Mouse (Mus musculus): ENCODE data around the gene Cphx1. TPM values are rescaled to one million over a fixed set of nuclear protein-coding genes. Genes with fewer than 3 reads are reported as not detected.
A peak's percentile ranks its signal among the peaks of the same experiment; 100 is the strongest.
"Not testable (repeated sequence)": the region's sequence is repeated elsewhere in the genome, so short reads cannot be mapped to it uniquely, and the experiment has no call there.

The Cphx1 gene
- not detected for polyA plus RNA-seq (2017; shearing (Covaris generic))

GRCm38 (mm10) chr14:25938004-25938403 lies at the start of gene Cphx1:
Cphx1 (plus strand) TSS chr14:25938304.
- ATAC-seq: not testable (repeated sequence)

DNA sequence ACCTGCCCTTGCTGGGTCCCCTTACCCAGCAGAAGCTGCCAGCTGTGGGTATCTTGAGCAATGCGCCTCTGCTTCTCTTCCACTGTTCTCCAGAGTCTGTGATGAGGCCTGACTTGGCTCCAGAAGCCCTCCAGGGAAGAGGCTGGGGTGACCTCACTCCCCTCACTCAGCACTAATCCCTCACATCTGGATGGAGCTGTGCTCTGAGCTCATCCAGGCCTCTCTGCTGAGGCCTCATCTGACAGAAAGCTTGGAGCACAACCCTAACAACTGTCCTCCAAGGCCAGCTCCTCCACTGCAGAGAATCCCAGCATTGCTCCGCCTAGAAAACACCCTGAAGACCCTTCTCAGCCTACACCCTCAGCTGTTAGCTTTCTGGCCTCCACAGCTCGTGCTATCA lies 43.5 kb upstream of the Cphx1 start:
- ATAC-seq: not testable (repeated sequence)

DNA sequence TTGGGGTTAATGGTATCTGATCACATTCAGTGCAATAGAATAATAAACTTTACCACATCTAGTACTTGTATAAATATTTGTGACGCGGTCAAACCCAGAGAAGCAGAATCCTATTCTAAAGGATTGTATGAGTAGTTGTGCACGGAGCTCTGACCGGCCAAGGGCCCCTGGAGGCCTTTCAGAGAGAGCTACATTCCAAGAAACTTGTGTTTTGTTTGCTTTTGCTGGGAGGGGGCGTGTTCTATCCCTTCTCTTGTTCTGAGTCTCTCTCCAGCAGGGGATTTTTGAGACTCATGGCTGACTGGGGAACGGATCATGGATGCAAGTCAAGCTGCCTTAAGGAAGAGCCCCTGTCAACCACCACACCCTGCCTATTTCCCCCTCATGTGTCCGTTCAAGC lies 42.4 kb upstream of the Cphx1 start:
- not testable (repeated sequence) for ATAC-seq

DNA sequence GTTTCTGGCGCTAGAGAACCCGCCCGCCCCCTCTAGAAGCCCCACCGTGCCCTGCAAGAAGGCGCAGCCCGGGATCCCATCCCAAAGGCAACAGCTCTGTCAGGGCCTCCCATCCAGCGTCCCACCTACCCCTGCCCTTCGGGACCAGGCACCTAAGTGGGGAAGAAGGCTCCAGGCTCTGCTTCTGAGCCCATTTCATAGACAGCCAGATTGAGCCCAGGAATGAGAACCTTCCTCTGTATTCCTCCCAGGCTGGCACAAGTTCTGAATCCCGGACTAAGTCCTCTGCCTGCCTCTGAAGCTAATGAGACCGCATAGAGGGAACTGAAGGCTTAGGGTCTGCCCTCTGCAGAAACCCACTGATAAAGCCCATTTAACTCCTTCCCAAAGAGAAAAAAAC lies 35.1 kb upstream of the Cphx1 start, which contains the start of gene Plac9a:
Gene Plac9a, minus strand, starts transcription at position 101 of the 400 bp plus-strand sequence.
- ATAC-seq: not testable (repeated sequence)

DNA sequence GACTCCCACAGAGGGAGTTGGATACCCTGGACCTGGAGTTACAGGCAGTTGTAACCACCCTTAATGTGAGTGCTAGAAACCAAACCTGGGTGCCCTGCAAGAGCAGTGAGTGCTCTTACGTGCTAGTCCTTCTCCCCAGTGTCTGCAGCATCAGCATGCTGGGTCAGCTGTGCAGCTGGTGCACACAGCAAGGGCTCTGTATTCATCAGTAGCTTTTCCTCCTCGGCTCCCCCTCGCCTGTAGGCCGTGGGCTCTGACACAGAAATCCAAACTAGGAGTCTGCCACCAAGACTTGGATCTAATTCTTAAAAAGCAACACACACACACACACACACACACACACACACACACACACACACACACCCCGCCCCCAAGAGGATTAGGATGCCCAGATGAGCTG lies 32.9 kb upstream of the Cphx1 start:
- not testable (repeated sequence) for ATAC-seq

DNA sequence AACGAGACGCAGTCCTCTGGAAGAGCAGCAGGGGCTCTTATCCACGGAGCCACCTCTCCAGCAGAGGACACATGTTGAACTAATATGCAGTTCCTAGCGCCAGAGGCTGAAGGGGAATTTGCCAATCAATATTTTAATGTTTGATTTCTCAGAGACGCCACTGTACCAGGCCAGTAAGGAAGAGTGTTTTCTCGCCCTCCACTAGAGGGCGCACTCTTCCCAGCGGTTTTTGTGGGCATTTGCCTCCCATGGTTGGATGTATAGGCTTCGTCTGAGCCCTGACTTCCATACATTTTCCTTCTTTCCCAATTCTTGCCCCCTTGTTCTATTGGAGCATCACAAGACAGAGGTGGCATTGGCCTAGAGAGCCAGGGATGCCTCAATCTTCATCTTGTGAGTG lies 30.8 kb upstream of the Cphx1 start:
- peak; percentile 47 for ATAC-seq

DNA sequence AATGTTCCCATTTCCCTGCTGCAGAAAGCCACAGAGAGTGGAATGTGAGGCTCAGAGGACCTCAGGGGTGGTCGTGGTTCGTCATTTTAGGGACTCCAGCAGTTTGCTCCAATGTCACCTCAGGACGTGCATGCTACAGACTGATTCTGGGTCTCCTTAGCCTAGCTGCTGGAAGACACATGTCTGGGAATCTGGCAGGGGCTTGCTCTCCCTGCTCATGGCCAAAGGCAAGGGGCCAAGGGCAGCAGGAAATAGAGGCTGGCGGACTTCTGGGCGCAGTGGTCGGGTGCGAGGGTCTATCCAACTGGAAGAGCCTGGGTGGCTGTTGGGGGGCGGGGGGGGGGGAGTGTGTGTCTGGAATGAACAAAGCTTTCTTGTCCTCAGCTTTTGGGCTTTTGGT lies 29.1 kb upstream of the Cphx1 start:
- ATAC-seq: not testable (repeated sequence)

- not testable (repeated sequence) for ATAC-seq
These were observed 19.5 kb upstream of the Cphx1 start for GRCm38 (mm10) chr14:25918427-25919170.

GRCm38 (mm10) chr14:25926814-25927561 lies 11.1 kb upstream of the Cphx1 start:
- peak; percentile 68 for ATAC-seq

DNA sequence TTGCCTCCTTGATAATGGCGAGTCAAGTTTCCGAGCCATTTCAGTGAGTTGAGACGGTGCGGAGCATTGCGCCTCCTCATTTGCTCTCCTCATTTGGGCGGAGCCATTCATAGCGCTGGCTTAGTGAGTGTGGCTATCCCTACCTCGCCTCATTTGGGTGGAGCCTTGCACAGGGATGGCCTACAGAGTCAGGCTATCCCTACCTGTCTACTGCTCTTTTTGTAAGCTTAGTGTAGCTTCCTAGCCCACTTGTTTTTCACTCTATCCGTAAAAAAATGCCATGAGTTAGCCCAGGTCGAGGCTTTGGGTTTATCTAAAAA lies 10.6 kb upstream of the Cphx1 start, which contains the start of gene Tmem254a:
Gene Tmem254a, minus strand, starts transcription at position 111 of the 320 bp plus-strand sequence.
- ATAC-seq: peak; percentile 92

DNA sequence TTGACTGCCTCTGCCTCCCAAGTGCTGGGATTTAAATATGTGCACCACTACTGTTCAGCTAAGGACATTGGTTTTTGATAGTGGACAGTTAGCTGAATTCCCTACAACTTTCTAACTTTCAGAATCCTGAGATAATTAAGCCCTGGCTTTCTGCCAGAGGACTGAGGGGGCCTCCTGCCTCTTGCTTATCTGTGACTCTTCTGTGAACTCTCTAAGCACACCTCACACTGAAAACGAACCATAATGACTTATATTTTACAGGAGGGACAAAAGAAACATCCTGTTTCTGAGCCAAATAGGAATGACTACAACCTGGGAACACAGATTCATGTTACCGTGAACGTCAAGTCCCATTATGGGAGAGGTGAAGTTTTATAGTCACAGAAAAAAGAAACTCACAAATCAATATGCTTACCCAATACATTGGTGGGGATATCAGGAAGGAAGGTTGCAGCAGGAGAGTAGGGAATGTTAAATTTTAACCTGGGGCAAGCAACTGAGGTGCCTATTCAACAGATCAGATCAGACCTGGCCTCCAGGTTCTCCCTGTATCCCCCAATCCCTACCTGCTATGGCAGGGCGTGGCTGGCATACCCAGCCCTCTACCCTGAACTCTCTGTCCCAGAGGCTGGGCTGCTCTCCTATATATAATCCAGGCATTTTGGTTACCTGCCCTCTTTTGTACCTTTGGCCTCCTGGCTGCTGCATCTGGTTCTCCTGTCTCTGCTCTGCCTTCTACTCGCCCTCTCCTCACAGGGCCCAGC lies 1.1 kb upstream of the Cphx1 start:
- ATAC-seq: not testable (repeated sequence)

- ATAC-seq: not testable (repeated sequence)
These were observed 19.8 kb downstream of the Cphx1 start for GRCm38 (mm10) chr14:25957861-25958260.

DNA sequence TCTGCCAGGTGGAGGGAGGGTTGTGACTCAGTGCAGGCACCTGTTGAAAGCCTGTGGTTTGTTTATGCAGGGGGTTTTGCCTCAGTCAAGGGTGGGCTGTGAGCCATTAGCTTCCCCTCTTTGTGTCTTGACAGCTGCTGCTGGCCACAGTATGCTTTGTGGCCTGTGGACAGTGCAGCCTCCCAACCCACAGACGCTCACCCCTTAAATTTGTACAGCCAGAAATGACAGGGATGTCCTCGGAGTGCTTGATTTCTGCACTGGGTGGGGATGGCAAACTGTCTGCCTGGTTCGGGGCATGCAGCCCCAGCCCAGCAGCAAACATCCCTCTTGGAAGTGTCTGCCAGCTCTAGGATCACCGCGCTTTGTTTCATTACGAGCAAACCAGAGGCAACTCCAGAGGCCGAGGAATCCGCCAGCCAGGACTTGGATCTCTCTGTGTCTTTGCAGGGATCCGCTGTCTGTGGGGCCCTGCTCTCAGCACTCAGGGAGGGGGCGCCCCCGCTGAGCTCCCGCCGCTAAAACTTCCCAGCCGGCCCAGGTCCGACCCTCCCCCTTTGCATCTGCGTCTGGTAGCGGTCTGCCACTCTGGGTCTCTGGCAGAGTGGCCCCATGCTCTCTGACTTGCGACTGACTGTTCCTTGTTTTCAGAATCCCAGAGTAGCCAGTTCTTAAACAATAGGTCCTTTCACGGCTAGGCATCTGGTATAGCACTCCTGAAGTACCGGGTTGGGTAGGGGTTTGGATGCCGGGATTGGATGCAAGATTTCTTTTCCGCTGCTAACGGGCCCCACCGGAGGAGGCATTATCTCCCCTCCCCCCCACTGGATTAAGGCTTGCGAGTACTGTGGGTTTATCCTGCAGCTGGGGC lies 40.5 kb downstream of the Cphx1 start, which contains the start of gene Duxbl1:
Gene Duxbl1, plus strand, starts transcription at position 207 of the 871 bp plus-strand sequence.
- ATAC-seq: not testable (repeated sequence)

GRCm38 (mm10) chr14:25979242-25979941 lies 41.3 kb downstream of the Cphx1 start:
- not testable (repeated sequence) for ATAC-seq

DNA sequence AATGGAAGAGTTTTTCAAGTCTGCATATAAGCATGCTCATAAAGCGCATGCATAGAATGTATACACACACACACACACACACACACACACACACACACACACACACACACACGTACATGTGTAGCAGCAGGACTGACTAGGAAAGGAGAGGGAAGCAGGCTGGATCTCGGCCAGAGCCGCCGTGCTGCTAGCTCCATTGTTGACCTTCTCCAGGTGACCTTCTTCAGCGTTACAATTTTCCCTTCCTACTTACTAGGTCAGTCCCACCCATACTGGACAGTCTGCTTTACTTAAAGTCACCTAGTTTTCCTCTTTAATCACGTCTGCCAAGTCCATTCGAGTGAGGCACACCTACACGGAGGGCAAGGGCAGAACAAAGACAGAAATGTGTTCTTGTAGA lies 43.8 kb downstream of the Cphx1 start:
- ATAC-seq: not testable (repeated sequence)

Other genes starting within 250 kb of the Cphx1 start
- gene Ppif, start 244.2 kb upstream of the Cphx1 start, polyA plus RNA-seq (2017; shearing (Covaris generic)): 10 to 100 TPM; 22.0 to 27.0 TPM
- 1 to 10 TPM in 1 of 2 experiments, under 1 TPM in 1; 0.84 to 1.3 TPM for gene Zcchc24, start 169.3 kb upstream of the Cphx1 start, polyA plus RNA-seq (2017; shearing (Covaris generic))
- gene Anxa11, start 96.1 kb upstream of the Cphx1 start, polyA plus RNA-seq (2017; shearing (Covaris generic)): 10 to 100 TPM; 59.7 to 84.6 TPM
- gene Plac9a, start 35.2 kb upstream of the Cphx1 start, polyA plus RNA-seq (2017; shearing (Covaris generic)): not detected
- gene Tmem254a, start 10.6 kb upstream of the Cphx1 start, polyA plus RNA-seq (2017; shearing (Covaris generic)): 1 to 10 TPM; 5.5 to 6.8 TPM
- not detected for gene Duxbl1, start 40.3 kb downstream of the Cphx1 start, polyA plus RNA-seq (2017; shearing (Covaris generic))
- not detected for gene Gm9780, start 104.4 kb downstream of the Cphx1 start, polyA plus RNA-seq (2017; shearing (Covaris generic))
- 100 to 1,000 TPM in 1 of 2 experiments, 10 to 100 TPM in 1; 97.0 to 118 TPM for gene Tmem254c, start 129.1 kb downstream of the Cphx1 start, polyA plus RNA-seq (2017; shearing (Covaris generic))
- not detected for gene Cphx2, start 143.2 kb downstream of the Cphx1 start, polyA plus RNA-seq (2017; shearing (Covaris generic))
- gene Cphx3, start 144.0 kb downstream of the Cphx1 start, polyA plus RNA-seq (2017; shearing (Covaris generic)): not detected
- not detected for gene Duxbl2, start 180.0 kb downstream of the Cphx1 start, polyA plus RNA-seq (2017; shearing (Covaris generic))
- gene Plac9b, start 244.2 kb downstream of the Cphx1 start, polyA plus RNA-seq (2017; shearing (Covaris generic)): not detected

All from CD4-positive, CD25-positive, alpha-beta regulatory T cell, adult 4 months (primary cell).